Mouse (Mus musculus) liver, postnatal 0 days (tissue): ENCODE results near the gene Slc23a2. TPM values are rescaled to one million over a fixed set of nuclear protein-coding genes. Genes with fewer than 3 reads are reported as not detected.
A peak's percentile ranks its signal among the peaks of the same experiment; 100 is the strongest.

Source experiments
- ATAC-seq: fragments of 200-750 bp; cut with Nextera tagmentation; 2 replicates; pipeline ENCODE4 v1.8.0; 2017; ENCODE audit warnings: mild to moderate bottlenecking, moderate library complexity
- DNase-seq: peaks from one replicate; pipeline ENCODE4 v3.0.0-alpha.2; 2016
- H3K27ac ChIP-seq: fragments of 300-500 bp; sonication (generic); 2 replicates; pipeline ENCODE4 v1.5.1; 2014; ENCODE audit warnings: antibody characterized with exemption, moderate library complexity, mild to moderate bottlenecking, low read depth
- H3K27me3 ChIP-seq: fragments of 300-500 bp; sonication (generic); 2 replicates; pipeline ENCODE4 v1.6.1; 2014; ENCODE audit warnings: low read length, control low read depth, mixed read lengths; ENCODE audit not compliant: insufficient read depth
- H3K36me3 ChIP-seq: fragments of 300-500 bp; sonication (generic); replicated peaks from 2 replicates; pipeline ENCODE4 v1.6.1; 2014; ENCODE audit warnings: mild to moderate bottlenecking, control low read depth, low read length, moderate library complexity, mixed read lengths; ENCODE audit not compliant: insufficient read depth
- H3K4me1 ChIP-seq: fragments of 300-500 bp; sonication (generic); 2 replicates; pipeline ENCODE4 v1.6.1; 2014; ENCODE audit warnings: antibody characterized with exemption, mild to moderate bottlenecking, control low read depth; ENCODE audit not compliant: insufficient read depth
- H3K4me2 ChIP-seq: fragments of 300-500 bp; sonication (generic); 2 replicates; pipeline ENCODE4 v1.6.1; 2014; ENCODE audit warnings: low read depth, mild to moderate bottlenecking, low read length, moderate library complexity, mixed read lengths
- H3K4me3 ChIP-seq: fragments of 300-500 bp; sonication (generic); 2 replicates; pipeline ENCODE4 v1.5.1; 2014; ENCODE audit warnings: low read depth, low read length
- H3K9ac ChIP-seq: fragments of 300-500 bp; sonication (generic); replicated peaks from 2 replicates; pipeline ENCODE4 v1.6.1; 2014; ENCODE audit warnings: mild to moderate bottlenecking, moderate library complexity
- H3K9me3 ChIP-seq: fragments of 300-500 bp; sonication (generic); 2 replicates; pipeline ENCODE4 v1.6.1; 2016; ENCODE audit warnings: mild to moderate bottlenecking, control low read depth, low read length, mixed read lengths
- CTCF ChIP-seq: sonication (generic); IDR thresholded peaks from 2 replicates; pipeline ENCODE4 v1.5.1; 2016; ENCODE audit warnings: antibody characterized with exemption, low read depth
- EP300 ChIP-seq: IDR thresholded peaks from 2 replicates; pipeline ENCODE4 v1.6.1; 2016; ENCODE audit warnings: antibody characterized with exemption, low read depth, mild to moderate bottlenecking
- WGBS: fragments of 180-500 bp; shearing (Covaris S2); extraction: QIAGEN DNeasy Blood & Tissue Kit; methylation state at CpG from one replicate; pipeline ENCODE4 v1.1.7; 2014; ENCODE audit not compliant: insufficient replicate concordance; 5-methylcytosine and 5-hydroxymethylcytosine counted together
- polyA plus RNA-seq: library from polyadenylated mRNA; unstranded; fragments of >200 nt; fragmentation: Nextera tagmentation; extraction: Ambion mirVana; gene quantifications from 2 replicates; pipeline ENCODE4 v1.2.1, GENCODE M21; 2015

Gene Slc23a2
- polyA plus RNA-seq, 1 experiment from 2014 or later = 9.1 TPM

DNA sequence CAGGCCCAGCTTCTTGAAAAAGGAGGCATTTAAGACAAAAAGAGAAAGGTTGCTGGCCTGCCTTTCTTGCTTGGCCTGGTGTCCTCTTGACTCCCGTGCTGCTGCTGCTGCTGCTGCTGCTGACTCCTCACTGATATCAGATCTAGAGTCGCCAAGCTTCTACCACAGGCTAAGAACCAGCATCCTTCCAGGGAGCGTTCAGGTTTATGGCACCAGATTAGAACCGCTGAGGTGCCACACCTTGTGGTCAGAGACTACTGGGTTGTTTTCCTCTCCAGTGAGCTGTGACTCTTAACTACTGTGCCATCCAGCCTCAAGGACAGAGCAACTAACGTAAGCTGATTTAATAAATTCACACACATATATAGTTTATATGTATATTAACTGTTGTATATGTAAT is 93.1 kb downstream of the Slc23a2 start:
- no peak overlapping the region for H3K4me3 ChIP-seq
- H3K4me1 ChIP-seq = peaks cover 6% of the 10 kb centered on the region
- peaks cover 17% of the 10 kb centered on the region for H3K36me3 ChIP-seq
- DNase-seq (no peak), ATAC-seq (peak; percentile 53)
- no peaks in the 10 kb centered on the region for H3K9me3 ChIP-seq
- WGBS = 47% methylated on average over 5 of the region's 5 CpGs
- H3K9ac ChIP-seq = no peak overlapping the region
- H3K27ac ChIP-seq = no peak overlapping the region
- TF ChIP-seq CTCF = no peak
- TF ChIP-seq EP300 = no peak
- no peaks in the 10 kb centered on the region for H3K27me3 ChIP-seq
- H3K4me2 ChIP-seq = no peak overlapping the region

GRCm38 (mm10) chr2:132049921-132050320 is 95.0 kb downstream of the Slc23a2 start:
- WGBS = 48% methylated on average over 3 of the region's 3 CpGs

DNA sequence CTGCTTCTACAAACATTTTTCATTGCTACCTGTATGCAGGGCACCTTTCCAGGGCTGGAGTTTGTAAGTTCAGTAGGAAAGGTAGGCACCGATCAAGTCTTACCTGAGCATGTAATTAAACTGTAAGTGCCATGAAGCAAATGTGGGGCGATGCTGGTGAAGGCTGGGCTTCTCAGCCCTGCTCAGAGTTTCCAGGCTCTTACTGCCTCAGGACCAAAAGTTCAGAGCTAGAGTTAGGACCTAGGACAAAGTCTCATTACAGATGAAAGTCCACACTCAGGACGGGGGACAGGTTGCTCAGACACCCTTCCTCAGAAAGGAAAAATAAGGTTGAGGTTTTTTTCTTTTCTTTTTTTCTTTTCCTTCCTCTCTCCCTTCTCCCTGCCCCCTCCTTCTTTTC is 95.4 kb downstream of the Slc23a2 start:
- H3K9ac ChIP-seq = no peak overlapping the region
- WGBS = 70% methylated on average over 3 of the region's 3 CpGs
- no peak for TF ChIP-seq CTCF
- no peak for TF ChIP-seq EP300
- DNase-seq (no peak), ATAC-seq (no peak)
- H3K9me3 ChIP-seq = no peaks in the 10 kb centered on the region
- no peak overlapping the region for H3K4me3 ChIP-seq
- H3K4me2 ChIP-seq = no peak overlapping the region
- no peaks in the 10 kb centered on the region for H3K27me3 ChIP-seq
- H3K36me3 ChIP-seq = peaks cover 3% of the 10 kb centered on the region
- H3K4me1 ChIP-seq = peaks cover 6% of the 10 kb centered on the region
- no peak overlapping the region for H3K27ac ChIP-seq

More at GRCm38 (mm10) chr2:132049921-132050320, 95.0 kb downstream of the Slc23a2 start:
- Histone ChIP-seq H3K27me3 (no peaks in the 10 kb centered on the region), H3K36me3 (peaks cover 3% of the 10 kb centered on the region), H3K4me1 (peaks cover 6% of the 10 kb centered on the region), H3K9ac (no peak overlapping the region), H3K4me2 (no peak overlapping the region), H3K9me3 (no peaks in the 10 kb centered on the region), H3K4me3 (no peak overlapping the region), H3K27ac (no peak overlapping the region)
- ATAC-seq (no peak), DNase-seq (no peak)
- no peak for TF ChIP-seq CTCF
- no peak for TF ChIP-seq EP300

DNA sequence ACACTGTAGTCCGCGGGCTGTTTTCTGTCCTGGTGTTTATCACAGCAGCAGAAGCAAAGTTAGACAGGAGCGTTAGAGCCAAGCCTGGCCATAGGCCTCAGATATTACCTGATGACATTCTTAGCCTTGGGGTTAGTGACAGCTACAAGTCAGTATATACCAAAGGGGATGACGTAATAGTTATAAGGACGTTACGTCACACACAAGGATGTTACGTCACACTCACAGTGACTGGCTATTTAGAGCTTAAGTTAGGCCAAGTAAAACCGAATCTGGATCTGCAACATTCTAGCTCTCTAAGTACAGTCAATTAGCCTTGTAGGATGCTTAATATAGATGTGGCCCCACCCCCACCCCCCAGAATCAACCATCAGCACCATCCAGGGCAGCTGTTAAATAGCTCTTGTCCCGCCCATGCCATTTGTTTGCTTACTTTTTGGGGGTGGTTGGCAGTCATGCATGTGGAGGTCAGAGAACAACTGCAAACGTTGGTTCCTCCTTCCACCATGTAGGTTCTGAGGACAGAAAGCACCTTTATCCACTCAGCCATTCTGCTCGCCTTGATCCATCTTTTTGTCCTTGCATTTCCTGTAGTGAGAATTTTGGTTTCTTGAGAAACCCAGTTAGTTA is 96.7 kb downstream of the Slc23a2 start:
- H3K4me2 ChIP-seq = no peak overlapping the region
- H3K4me3 ChIP-seq = no peak overlapping the region
- WGBS = 65% methylated on average over 11 of the region's 11 CpGs
- peaks cover 6% of the 10 kb centered on the region for H3K4me1 ChIP-seq
- DNase-seq = no peak
- H3K36me3 ChIP-seq = peaks cover 3% of the 10 kb centered on the region; the same call in 1 of the 2 replicates
- no peaks in the 10 kb centered on the region for H3K9me3 ChIP-seq
- H3K9ac ChIP-seq = no peak overlapping the region
- no peak overlapping the region for H3K27ac ChIP-seq
- no peak for TF ChIP-seq EP300
- TF ChIP-seq CTCF = no peak
- H3K27me3 ChIP-seq = no peaks in the 10 kb centered on the region
- no peak for ATAC-seq

DNA sequence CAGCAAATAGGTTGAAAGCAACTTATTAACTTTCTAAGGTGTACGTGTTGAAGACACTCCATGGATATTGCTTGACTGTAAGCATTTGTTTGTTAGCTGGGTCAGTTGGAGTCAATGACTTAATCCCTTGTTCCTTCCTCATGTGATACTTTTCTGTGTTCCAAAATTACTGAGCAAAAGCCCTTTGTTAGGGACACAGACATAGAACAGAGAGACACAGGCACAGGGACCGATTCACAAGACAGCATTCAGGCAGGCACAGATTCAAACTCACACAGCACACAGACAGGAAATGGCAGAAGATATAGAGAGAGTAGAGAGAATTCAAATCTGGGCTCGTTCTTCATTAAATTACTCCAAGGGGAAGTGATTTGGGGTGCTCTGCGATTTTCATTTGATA is 97.5 kb downstream of the Slc23a2 start:
- H3K27ac ChIP-seq = no peak overlapping the region
- no peak overlapping the region for H3K4me3 ChIP-seq
- H3K4me2 ChIP-seq = no peak overlapping the region
- H3K4me1 ChIP-seq = peaks cover 6% of the 10 kb centered on the region
- DNase-seq (no peak), ATAC-seq (no peak)
- H3K27me3 ChIP-seq = no peaks in the 10 kb centered on the region
- H3K36me3 ChIP-seq = no peaks in the 10 kb centered on the region
- TF ChIP-seq CTCF (no peak), EP300 (no peak)
- 58% methylated on average over 4 of the region's 4 CpGs for WGBS
- H3K9me3 ChIP-seq = no peaks in the 10 kb centered on the region
- H3K9ac ChIP-seq = no peak overlapping the region

DNA sequence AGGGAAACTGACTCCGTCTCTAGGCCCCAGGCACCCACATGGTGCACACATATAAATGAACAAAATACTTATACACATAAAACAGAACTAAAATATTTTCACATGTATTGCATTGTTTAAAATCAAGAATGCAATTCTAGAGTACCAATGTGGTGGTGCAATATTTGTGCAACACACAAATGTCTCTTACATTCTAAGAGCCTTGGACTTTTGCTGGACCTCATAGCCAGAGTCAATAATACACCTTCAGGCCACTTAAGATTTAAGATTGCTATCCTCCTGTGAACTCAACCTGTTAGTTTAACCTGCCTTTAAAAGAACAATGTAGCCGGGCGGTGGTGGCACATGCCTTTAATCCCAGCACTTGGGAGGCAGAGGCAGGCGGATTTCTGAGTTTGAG is 98.2 kb downstream of the Slc23a2 start:
- peaks cover 6% of the 10 kb centered on the region for H3K4me1 ChIP-seq
- H3K36me3 ChIP-seq = no peaks in the 10 kb centered on the region
- ATAC-seq = no peak
- H3K9ac ChIP-seq = no peak overlapping the region
- no peak overlapping the region for H3K27ac ChIP-seq
- H3K4me2 ChIP-seq = no peak overlapping the region
- no peaks in the 10 kb centered on the region for H3K9me3 ChIP-seq
- DNase-seq = no peak
- H3K27me3 ChIP-seq = no peaks in the 10 kb centered on the region
- WGBS = 89% methylated on average over 4 of the region's 4 CpGs
- no peak overlapping the region for H3K4me3 ChIP-seq
- TF ChIP-seq CTCF (no peak), EP300 (no peak)
